Mouse (Mus musculus) left cerebral cortex, postnatal 25 days (tissue): Measurements from ENCODE around the gene Arvcf. TPM values are rescaled to one million over a fixed set of nuclear protein-coding genes. Genes with fewer than 3 reads are reported as not detected.

Source experiments
- DNase-seq, 2 experiments: peaks; one replicate each; pipeline ENCODE4 v3.0.0; 2022; ENCODE audit warnings: low spot score in 2 of 2, mixed read lengths in 1 of 2
- intact Hi-C: fragments of 180-260 bp; cut with DNase I; formaldehyde crosslinking; loops from one replicate; pipeline ENCODE4 v1.15.1; 2025
- total RNA-seq, 2 experiments: library from RNA; stranded (reverse); gene quantifications; 2 replicates each; pipeline ENCODE4 v1.2.3; 2021

Arvcf gene
- total RNA-seq, 2 experiments from 2014 or later, result 42.8 to 43.1 TPM

- intact Hi-C loops, result no loop called here
- no peak for DNase-seq
These were observed 37.4 kb downstream of the Arvcf start for GRCm38 (mm10) chr16:18385411-18385810.

DNA sequence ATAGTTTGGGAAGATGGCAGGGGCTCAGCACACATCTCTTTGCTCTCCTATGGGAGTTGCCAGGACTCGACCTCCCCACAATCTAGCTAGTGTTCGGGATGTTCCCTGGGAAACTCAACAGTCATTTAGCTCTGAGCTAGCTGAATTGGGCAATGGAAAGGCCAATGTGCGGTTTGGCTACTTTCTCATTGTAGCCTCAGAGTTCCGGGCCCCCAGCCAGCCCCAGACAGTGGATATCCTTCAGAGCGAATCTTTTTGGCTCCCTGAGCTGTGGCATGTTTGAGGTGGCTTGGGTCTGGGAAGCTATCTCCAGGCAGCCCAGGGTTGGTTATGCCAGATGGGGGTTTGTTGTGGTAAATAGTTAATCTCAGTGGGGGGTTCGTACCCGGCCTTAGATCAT is 38.5 kb downstream of the Arvcf start:
- intact Hi-C loops, result no loop called here
- no peak for DNase-seq

DNA sequence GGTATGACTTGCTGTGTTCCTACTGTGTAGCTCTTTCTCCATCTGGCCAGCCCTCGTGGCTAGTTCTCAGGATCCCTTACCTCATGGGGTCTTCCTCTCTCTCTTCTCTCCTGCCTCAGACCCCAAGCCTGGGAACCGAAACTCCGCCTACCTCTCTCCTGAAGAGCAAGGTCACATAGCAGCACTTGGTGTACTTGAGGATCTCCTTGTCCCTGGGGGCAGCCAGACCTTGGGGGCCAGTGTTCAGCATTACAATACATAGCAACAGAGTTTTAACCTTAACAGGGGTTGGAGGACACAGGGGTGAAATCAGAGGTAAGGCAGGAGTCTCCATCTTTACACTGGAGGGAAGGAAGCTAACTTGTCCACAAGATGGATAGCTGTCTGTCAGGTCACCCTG is 39.0 kb downstream of the Arvcf start:
- intact Hi-C loops, result no loop called here
- DNase-seq, result no peak

GRCm38 (mm10) chr16:18387704-18388582 is 40.0 kb downstream of the Arvcf start:
- intact Hi-C loops, result no loop called here
- DNase-seq, result no peak

DNA sequence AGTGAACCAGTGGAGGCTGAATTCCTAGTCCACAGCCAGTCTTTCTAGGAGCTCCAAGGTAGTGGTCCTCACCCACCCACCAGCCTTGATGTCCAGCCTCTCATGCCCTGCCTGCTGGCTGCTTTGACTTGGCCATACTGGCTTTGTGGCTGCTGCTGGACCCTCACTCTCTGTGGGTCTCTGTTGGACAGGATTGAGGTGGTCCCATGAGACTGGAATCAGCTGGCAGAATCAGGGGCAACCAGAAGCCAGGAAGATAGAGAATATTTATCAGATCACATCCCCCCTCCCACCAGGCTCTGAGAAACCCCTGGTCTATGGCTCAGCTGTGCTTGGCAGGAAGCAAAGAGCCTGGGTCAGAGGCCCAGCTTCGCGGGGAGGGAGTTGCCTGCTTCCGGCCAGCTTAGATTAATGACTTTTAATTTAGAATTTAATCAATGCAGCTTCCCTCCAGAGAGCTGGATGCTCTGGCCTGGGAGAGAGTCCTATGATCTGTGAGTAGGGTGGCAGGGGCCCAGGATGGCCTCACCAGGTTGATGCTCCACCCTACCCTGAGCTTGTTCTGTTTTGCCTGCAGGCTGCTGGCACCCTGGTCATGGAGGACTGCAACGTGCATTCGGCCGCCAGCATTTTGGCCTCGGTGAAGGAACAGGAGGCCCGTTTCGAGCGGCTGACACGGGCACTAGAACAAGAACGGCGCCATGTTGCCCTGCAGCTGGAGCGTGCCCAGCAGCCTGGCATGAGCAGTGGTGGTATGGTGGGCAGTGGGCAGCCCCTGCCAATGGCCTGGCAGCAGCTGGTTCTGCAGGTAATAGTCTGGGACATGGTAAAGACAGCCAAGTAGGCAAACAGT is 40.8 kb downstream of the Arvcf start:
- DNase-seq, result no peak
- intact Hi-C loops, result no loop called here

- intact Hi-C loops, result no loop called here
- no peak for DNase-seq
These were observed 42.4 kb downstream of the Arvcf start for GRCm38 (mm10) chr16:18390399-18390798.

DNA sequence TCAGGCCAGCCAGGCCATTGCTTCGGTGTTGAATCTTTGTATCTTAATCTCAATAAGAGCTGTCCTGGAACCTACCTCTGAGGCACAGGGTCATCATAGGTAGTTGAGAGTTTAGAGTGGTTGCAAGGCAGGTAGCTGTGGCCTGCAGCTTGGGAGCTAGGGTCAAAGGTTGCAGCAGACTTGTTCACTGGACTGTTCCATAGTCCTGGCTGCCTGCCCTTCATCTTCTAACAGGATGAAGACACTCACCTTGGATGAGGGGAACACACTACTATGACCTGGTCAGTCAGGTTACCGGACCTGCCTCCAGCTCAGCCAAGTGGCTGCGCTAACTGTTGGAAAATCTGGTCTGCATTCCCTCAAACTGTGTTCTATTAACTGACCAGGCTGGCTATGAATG is 43.1 kb downstream of the Arvcf start:
- intact Hi-C loops, result no loop called here
- no peak for DNase-seq

- no peak for DNase-seq
- intact Hi-C loops, result no loop called here
These were observed 43.7 kb downstream of the Arvcf start for GRCm38 (mm10) chr16:18391728-18392127.

DNA sequence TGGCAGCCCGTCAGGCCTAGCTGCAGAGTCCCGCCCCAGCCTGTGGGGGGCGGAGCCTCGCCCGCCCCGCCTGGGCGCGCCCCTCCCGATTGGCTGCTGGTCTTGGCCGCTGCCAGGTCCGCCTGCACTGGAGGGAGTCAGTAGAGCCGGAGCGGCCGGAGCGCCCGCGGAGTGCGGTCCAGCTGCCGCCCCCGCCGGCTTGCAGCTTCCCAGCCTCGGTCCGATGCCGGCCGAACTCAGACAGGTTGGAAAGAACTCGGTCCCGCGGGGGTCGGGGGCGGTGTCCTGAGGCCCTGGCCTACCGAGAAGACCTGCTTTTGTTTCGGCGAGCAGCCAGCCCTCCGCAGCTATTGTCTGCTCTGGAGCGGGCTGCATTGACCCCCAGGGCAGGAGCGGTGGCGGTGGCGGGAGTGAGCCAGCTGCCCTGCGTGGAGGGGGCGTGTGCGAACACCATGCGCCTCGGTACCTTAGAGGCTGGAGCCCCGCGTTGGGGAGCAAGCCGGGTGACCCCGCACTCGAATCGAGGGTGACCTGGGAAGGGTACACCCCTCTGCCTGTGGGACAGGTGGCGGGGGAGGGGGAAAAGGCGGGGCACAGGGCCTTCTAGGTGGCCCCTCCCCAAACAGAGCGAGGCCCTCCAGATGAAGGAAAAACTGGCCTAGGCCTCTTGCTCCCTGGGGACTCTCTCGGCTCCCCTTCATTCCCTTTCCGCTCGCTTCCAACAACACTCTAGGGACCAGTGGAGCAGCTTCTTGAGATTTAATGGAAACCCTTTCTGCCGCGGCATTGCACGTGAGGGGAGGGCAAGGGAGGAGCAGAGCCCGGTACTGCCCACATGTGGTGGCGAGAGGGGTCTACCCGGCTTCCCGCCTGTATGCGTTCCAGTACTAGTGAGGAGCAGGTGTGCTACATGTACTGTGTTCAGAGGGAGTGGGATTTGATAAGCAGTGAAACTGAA is 44.8 kb downstream of the Arvcf start:
- peak; percentile 68 to 71 for DNase-seq
- intact Hi-C loops, result no loop called here

GRCm38 (mm10) chr16:18393595-18393994 is 45.6 kb downstream of the Arvcf start:
- intact Hi-C loops, result no loop called here
- DNase-seq, result no peak

DNA sequence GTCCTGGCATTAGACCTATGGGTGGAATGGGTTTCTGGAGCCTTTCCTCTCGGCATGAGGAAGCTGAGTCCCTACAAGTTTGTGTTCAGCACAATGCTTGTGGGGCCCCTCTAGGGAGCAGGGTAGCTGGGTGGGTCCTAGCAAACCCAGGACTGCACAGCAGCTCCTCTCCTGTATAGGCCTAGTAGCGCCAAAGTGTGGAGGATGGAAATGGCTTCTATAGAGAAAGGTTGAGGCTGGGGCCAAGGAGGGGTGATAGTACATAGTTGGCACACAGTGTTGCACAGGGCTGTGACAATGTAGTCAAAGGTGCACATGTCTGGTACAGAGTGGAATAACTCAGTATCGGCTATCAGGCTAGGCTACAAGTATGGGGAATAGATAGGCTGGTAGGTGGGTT is 46.1 kb downstream of the Arvcf start:
- no peak for DNase-seq
- intact Hi-C loops, result no loop called here

DNA sequence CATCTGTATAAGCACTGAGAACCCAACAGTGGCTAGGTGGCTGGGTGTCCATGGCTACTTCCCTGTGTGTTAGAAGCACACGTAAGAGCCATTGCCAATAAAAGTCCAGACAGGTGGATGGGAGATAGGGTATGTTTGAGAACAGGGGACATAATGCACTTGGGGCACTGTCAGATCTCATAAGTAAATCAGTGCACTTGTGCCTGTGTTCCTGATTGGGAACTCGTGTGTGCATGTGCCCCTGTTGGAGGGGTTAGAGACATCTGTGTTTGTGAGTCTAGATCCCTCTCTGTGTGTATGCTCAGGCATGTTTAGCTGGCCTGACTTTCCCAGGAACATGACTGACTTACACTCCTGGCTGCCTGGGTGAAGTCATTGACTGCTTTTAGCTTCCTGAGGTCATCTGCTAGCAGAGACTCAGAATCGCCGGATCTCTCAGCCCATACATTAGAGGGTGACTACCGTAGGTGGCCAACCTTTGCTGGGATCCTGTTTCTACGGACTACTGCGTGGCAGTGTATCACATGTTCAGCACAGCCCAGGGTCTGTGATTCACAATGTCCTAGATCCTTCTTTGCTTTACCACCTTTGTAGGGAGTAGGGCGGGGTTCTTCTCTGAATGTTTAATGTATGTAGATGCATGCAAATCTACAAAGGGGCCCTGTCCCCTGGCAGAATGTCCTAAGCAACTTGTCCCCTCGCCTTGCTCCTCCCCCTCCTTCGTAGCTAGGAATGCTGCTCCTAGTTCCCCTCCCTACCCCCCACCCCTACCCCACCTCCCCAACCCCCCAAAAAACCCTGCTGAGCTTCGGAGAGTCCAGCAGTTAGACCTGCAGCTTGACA is 47.0 kb downstream of the Arvcf start:
- peak in 1 of 2 experiments; percentile 45 for DNase-seq
- intact Hi-C loops, result no loop called here

GRCm38 (mm10) chr16:18395620-18396036 is 47.6 kb downstream of the Arvcf start:
- intact Hi-C loops, result no loop called here
- DNase-seq, result no peak

GRCm38 (mm10) chr16:18396201-18396600 is 48.2 kb downstream of the Arvcf start:
- DNase-seq, result no peak
- intact Hi-C loops, result no loop called here

DNA sequence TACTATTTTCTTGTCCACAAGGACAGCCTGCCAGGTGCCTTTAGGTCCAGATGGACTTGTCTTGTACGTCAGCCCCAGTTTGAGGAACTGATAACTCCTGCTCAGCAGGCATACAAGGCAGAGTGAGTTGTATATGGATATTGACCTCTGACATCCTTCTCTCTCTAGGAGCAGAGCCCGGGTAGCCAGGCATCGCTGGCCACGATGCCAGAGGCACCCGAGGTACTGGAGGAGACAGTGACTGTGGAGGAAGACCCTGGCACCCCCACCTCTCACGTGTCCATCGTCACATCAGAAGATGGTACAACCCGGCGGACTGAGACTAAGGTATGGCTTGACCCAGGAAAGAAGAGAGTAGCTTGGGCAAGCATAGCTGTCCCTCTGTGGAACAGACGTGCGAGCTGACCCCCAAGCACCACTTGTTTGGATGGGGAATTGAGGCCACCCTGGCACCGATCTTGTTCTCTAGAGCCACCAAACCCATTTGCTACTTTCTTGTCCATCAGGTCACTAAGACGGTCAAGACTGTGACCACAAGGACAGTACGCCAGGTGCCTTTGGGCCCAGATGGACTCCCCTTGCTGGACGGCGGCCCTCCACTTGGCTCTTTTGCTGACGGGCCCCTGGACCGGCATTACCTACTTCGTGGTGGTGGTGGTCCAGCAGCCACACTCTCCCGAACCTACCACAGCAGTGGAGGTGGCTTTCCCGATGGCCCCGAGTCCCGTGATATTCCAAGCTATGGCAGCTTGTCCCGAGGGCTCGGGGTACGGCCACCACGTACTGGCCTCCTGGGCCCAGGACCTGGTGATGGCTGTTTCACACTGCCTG is 49.0 kb downstream of the Arvcf start:
- no peak for DNase-seq
- intact Hi-C loops, result no loop called here

DNA sequence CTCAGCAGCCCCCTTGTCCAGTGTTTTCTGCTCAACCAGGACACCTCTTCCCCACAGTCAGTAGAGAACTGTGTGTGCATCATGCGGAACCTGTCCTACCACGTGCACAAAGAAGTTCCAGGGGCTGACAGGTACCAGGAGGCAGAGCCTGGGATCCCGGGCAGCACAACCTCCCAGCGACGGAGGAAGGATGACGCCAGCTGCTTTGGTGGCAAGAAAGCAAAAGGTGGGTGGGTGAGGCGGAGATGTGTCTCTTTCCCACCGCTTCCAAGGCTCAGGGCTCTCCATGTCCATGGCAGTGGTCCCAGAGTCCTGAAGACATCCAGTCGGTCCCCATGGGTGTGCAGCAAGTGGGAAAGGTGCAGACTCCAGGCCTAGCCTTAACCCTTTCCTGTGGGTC is 52.0 kb downstream of the Arvcf start:
- intact Hi-C loops, result no loop called here
- DNase-seq, result peak in 1 of 2 experiments; percentile 57

- DNase-seq, result no peak
- intact Hi-C loops, result no loop called here
These were observed 52.7 kb downstream of the Arvcf start for GRCm38 (mm10) chr16:18400472-18401216.
